Mouse (Mus musculus): ENCODE data around the gene Pex3. TPM values are rescaled to one million over a fixed set of nuclear protein-coding genes. Genes with fewer than 3 reads are reported as not detected.

Gene Pex3
- polyA plus RNA-seq, 1 experiment from 2014 or later = 34.2 TPM

GRCm38 (mm10) chr10:13475121-13475520 lies 77.8 kb downstream of the Pex3 start:
- no peaks in the 10 kb centered on the region for H3K36me3 ChIP-seq (ENCODE audit: control insufficient read depth, insufficient read depth, low read length)
- H3K27me3 ChIP-seq (ENCODE audit: control insufficient read depth, insufficient read depth, low read depth, low read length) = peaks cover 7% of the 10 kb centered on the region
- H3K9ac ChIP-seq (ENCODE audit: low read depth, low read length) = no peak overlapping the region
- H3K27ac ChIP-seq (ENCODE audit: low read length) = no peak overlapping the region
- ATAC-seq = no peak
- 39% methylated on average over 7 of the region's 7 CpGs for WGBS
- no peaks in the 10 kb centered on the region for H3K9me3 ChIP-seq (replicated peaks; ENCODE audit: control insufficient read depth, low read length, poor library complexity, severe bottlenecking)
- no peaks in the 10 kb centered on the region for H3K4me1 ChIP-seq (ENCODE audit: control insufficient read depth, insufficient read depth, low read length)
- no peak overlapping the region for H3K4me2 ChIP-seq (ENCODE audit: low read length)
- no peak overlapping the region for H3K4me3 ChIP-seq (ENCODE audit: low read depth, low read length)

GRCm38 (mm10) chr10:13474568-13474955 lies 78.4 kb downstream of the Pex3 start:
- peak overlapping the region; percentile 72 for H3K4me3 ChIP-seq (ENCODE audit: low read depth, low read length)
- H3K9ac ChIP-seq (ENCODE audit: low read depth, low read length) = peak overlapping the region; percentile 75
- 4% methylated on average over 10 of the region's 10 CpGs for WGBS
- H3K4me2 ChIP-seq (ENCODE audit: low read length) = peak overlapping the region; percentile 96
- peaks cover 7% of the 10 kb centered on the region for H3K27me3 ChIP-seq (ENCODE audit: control insufficient read depth, insufficient read depth, low read depth, low read length)
- H3K9me3 ChIP-seq (replicated peaks; ENCODE audit: control insufficient read depth, low read length, poor library complexity, severe bottlenecking) = no peaks in the 10 kb centered on the region
- peak; percentile 46 for ATAC-seq
- no peaks in the 10 kb centered on the region for H3K36me3 ChIP-seq (ENCODE audit: control insufficient read depth, insufficient read depth, low read length)
- H3K27ac ChIP-seq (ENCODE audit: low read length) = no peak overlapping the region
- no peaks in the 10 kb centered on the region for H3K4me1 ChIP-seq (ENCODE audit: control insufficient read depth, insufficient read depth, low read length)

Other genes starting within 250 kb of the Pex3 start
- gene Phactr2, start 78.7 kb downstream of the Pex3 start, polyA plus RNA-seq (2015; fragmentation: Nextera tagmentation; extraction: Ambion mirVana) = 7.0 and 7.4 TPM in 2 replicates
- 45.7 and 55.2 TPM in 2 replicates for gene Fuca2, start 53.6 kb downstream of the Pex3 start, polyA plus RNA-seq (2015; fragmentation: Nextera tagmentation; extraction: Ambion mirVana)
- gene Adat2, start 248 bp downstream of the Pex3 start, polyA plus RNA-seq (2015; fragmentation: Nextera tagmentation; extraction: Ambion mirVana) = 1.1 and 1.4 TPM in 2 replicates